In the genomic region with DNA sequence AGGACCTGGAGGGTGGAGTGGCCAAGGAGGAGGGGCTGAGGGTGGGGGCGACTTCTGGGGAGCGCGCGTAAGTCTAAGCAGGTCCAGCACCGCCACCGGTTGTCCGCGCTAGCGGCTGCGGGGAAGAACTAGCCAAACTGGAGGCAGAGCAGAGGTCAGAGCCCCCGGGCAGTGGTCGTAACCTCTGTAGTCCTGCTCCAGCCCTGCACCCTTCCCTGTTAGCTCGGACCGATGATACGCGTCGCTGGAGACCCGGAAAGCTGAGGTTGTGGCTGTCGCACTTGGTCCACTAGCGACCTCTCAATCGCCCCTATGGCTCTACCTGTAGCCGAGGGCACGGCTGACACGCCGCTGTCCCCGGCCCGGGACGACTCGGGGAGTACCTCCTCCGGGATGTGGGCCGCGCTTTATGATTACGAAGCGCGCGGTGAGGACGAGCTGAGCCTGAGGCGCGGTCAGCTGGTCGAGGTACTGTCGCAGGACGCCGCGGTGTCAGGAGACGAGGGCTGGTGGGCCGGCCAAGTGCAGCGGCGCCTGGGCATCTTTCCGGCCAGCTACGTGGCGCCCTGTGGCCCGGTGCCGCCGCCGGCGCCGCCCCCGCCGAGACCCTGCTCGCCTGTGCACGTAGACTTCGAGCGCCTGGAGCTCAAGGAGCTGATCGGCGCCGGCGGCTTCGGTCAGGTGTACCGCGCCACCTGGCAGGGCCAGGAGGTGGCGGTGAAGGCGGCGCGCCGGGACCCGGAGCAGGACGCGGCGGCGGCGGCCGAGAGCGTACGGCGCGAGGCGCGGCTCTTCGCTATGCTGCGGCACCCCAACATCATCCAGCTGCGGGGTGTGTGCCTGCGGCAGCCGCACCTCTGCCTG, we compare ENCODE assay signal across 9 mouse cellular contexts. TPM values are rescaled to one million over a fixed set of nuclear protein-coding genes. Genes with fewer than 3 reads are reported as not detected.
DNase-seq lines count a peak whose midpoint lies in the region; ATAC-seq and TF ChIP-seq lines count a peak whose summit lies in the region.
"Had no signal": no experiment of that assay in that cellular context is flagged by ENCODE, and none has a peak within 500 bp of the region (broad histone marks: within the 10 kb centered on the region; RNA-seq: fewer than 3 reads in every experiment).

A gene (plus strand): TSS at position 86 of the 864 bp plus-strand sequence.

- H3K79me2 ChIP-seq in liver, adult 2 months (ENCODE audit: control insufficient read depth, insufficient read depth, low read length): peaks cover 9% of the 10 kb centered on the region

- peak within 1 kb of the TSS; percentile 95 for H3K4me2 ChIP-seq in midbrain, embryonic 14.5 days (ENCODE audit: low read length)

- peak within 1 kb of the TSS; percentile 75 for H3K27ac ChIP-seq in liver, adult 2 months (replicated peaks; ENCODE audit: insufficient read depth, low read depth, low read length)
- H3K27ac ChIP-seq in midbrain, embryonic 14.5 days (replicated peaks; ENCODE audit: low read depth, low read length): no peak within 1 kb of the TSS

- ATAC-seq in midbrain, embryonic 14.5 days (ENCODE audit: low FRiP score, low TSS enrichment): no peak

- peaks cover 12% of the 10 kb centered on the region for H3K4me1 ChIP-seq in liver, adult 2 months (ENCODE audit: control insufficient read depth, insufficient read depth, low read length)
- 0 out of 2 replicates have a peak, but pooled peaks cover 11% of the 10 kb centered on the region for H3K4me1 ChIP-seq in midbrain, embryonic 14.5 days (ENCODE audit: control insufficient read depth, insufficient read depth, low read length)

- peak; percentile 45 for DNase-seq in liver, adult 2 months (ENCODE audit: extremely low read depth, low read depth, low spot score)
- DNase-seq in liver: no peak
- peak; percentile 55 to 70 for DNase-seq in cerebellum, postnatal 14 days
- DNase-seq in heart, adult 8-10 months (ENCODE audit: low spot score): peak; percentile 2
- DNase-seq in kidney, postnatal 14 days: peak; percentile 46
- peak; percentile 61 for DNase-seq in midbrain, embryonic 14.5 days
- DNase-seq in thymus, postnatal 10 days (ENCODE audit: low spot score in 2 of 2): no peak
- DNase-seq in natural killer cell, adult 2 months (ENCODE audit: low spot score in 2 of 2): no peak

- peak within 1 kb of the TSS; percentile 80 for H3K9ac ChIP-seq in liver, adult 2 months (ENCODE audit: low read depth, low read length)
- peak within 1 kb of the TSS; percentile 53; the same call in 1 of the 2 replicates for H3K9ac ChIP-seq in midbrain, embryonic 14.5 days (replicated peaks; ENCODE audit: low read length)

- H3K27me3 ChIP-seq in liver, adult 2 months (ENCODE audit: control insufficient read depth, insufficient read depth, low read length): no peaks in the 10 kb centered on the region
- H3K27me3 ChIP-seq in midbrain, embryonic 14.5 days (ENCODE audit: control insufficient read depth, insufficient read depth, low read length): peaks cover 44% of the 10 kb centered on the region

- H3K36me3 ChIP-seq in liver, adult 2 months (ENCODE audit: control insufficient read depth, insufficient read depth, low read length): no peaks in the 10 kb centered on the region
- H3K36me3 ChIP-seq in midbrain, embryonic 14.5 days (ENCODE audit: control insufficient read depth, insufficient read depth, low read length): no peaks in the 10 kb centered on the region

- WGBS in liver, adult 2 months: 2% methylated on average over 93 of the region's 93 CpGs
- under 1% methylated on average over 84 of the region's 93 CpGs for WGBS in midbrain, embryonic 14.5 days

- no peaks in the 10 kb centered on the region for H3K9me3 ChIP-seq in midbrain, embryonic 14.5 days (ENCODE audit: control insufficient read depth, low read length)

- peak; percentile 61 for TF ChIP-seq POLR2A in liver, adult 2 months (IDR thresholded peaks at IDR 0.05; ENCODE audit: extremely low read depth, insufficient read depth, low read length)

- TF ChIP-seq CTCF in liver, adult 2 months (IDR thresholded peaks at IDR 0.05; ENCODE audit: low read depth, low read length): no peak

- peak within 1 kb of the TSS; percentile 77 for H3K4me3 ChIP-seq in liver, adult 2 months (ENCODE audit: insufficient read depth, low read depth, low read length)
- peak within 1 kb of the TSS; percentile 49 for H3K4me3 ChIP-seq in midbrain, embryonic 14.5 days (replicated peaks; ENCODE audit: low read depth, low read length)
- H3K4me3 ChIP-seq: megakaryocyte, embryonic 14.5 days had no signal

RNA-seq across cellular contexts. Expression of the gene that starts here (rescaled TPM):
- 3.9 and 4.7 TPM in 2 replicates for total RNA-seq in liver, adult 2 months (2014; rRNA removed)
- polyA plus RNA-seq in liver, adult 2 months (2012; rRNA removed): 2.6 and 2.8 TPM in 2 replicates
- total RNA-seq in heart, adult 8-10 months (2022): 1 to 10 TPM in 3 of 4 experiments, under 1 TPM in 1; 0.78 to 2.1 (median 1.2) TPM
- polyA plus RNA-seq in midbrain, embryonic 14.5 days (2014; fragmentation: Nextera tagmentation; extraction: Ambion mirVana): 0.63 and 0.90 TPM in 2 replicates

Comparison
In these comparisons a context has a peak if more than half of its experiments do, and no peak if none do; other contexts are left out.
1. DNase-seq: peak in liver, adult 2 months (single experiment), cerebellum, postnatal 14 days (2 of 2), heart, adult 8-10 months (single experiment) and kidney, postnatal 14 days (single experiment); none in liver (single experiment), thymus, postnatal 10 days (0 of 2) and natural killer cell, adult 2 months (0 of 2).
2. Peak in DNase-seq, H3K4me3 ChIP-seq, H3K9ac ChIP-seq and H3K4me2 ChIP-seq in midbrain, embryonic 14.5 days; RNA of the gene not detected or under 1 TPM.